In genomic region chr12:111364234-111364633, GRCm38 (mm10) we compare ENCODE assay signal across 19 mouse cellular contexts. TPM values are rescaled to one million over a fixed set of nuclear protein-coding genes. Genes with fewer than 3 reads are reported as not detected.
DNase-seq lines count a peak whose midpoint lies in the region; ATAC-seq and TF ChIP-seq lines count a peak whose summit lies in the region.
"Had no signal": no experiment of that assay in that cellular context is flagged by ENCODE, and none has a peak within 500 bp of the region (broad histone marks: within the 10 kb centered on the region; RNA-seq: fewer than 3 reads in every experiment).

No protein-coding gene starts in this region.

- DNase-seq in heart, adult 2 months, result no peak
- DNase-seq in heart, adult 9 months (ENCODE audit: low spot score in 2 of 2), result no peak
- DNase-seq in liver, embryonic 14.5 days (ENCODE audit: low read depth in 3 of 3, low spot score in 3 of 3), result no peak
- DNase-seq in liver, embryonic 11.5 days (ENCODE audit: low spot score), result no peak
- DNase-seq in ES-CJ7 (ENCODE audit: low read depth, low spot score), result peak; percentile 59
- no peak for DNase-seq in adrenal gland, postnatal 36 days
- DNase-seq: adrenal gland, postnatal 10 days; cerebellum, postnatal 25 days; gastrocnemius, postnatal 25 days had no signal

- no peaks in the 10 kb centered on the region for H3K9me3 ChIP-seq in liver, embryonic 14.5 days (ENCODE audit: control insufficient read depth, low read length)
- no peaks in the 10 kb centered on the region for H3K9me3 ChIP-seq in liver, embryonic 11.5 days (ENCODE audit: control insufficient read depth, low read length)
- H3K9me3 ChIP-seq in forebrain, embryonic 13.5 days (replicated peaks), result no peaks in the 10 kb centered on the region
- H3K9me3 ChIP-seq: hindbrain, embryonic 15.5 days; kidney, embryonic 15.5 days; liver, embryonic 15.5 days; neural tube, embryonic 15.5 days had no signal

- TF ChIP-seq EP300 in heart, adult 2 months (IDR thresholded peaks at IDR 0.05; ENCODE audit: insufficient read depth, low read depth, low read length), result no peak
- no peak for TF ChIP-seq EP300 in liver, embryonic 14.5 days (IDR thresholded peaks at IDR 0.05; ENCODE audit: low read depth)

- peak; percentile 56 for TF ChIP-seq CTCF in heart, adult 2 months (IDR thresholded peaks at IDR 0.05)
- peak; percentile 54 for TF ChIP-seq CTCF in liver, embryonic 14.5 days (IDR thresholded peaks at IDR 0.05; ENCODE audit: low read depth)
- peak; percentile 23; the same call in 1 of the 2 replicates for TF ChIP-seq CTCF in embryonic fibroblast, embryonic 13.5 days (IDR thresholded peaks at IDR 0.05; ENCODE audit: borderline replicate concordance, insufficient read depth, low read length)

- H3K36me3 ChIP-seq in heart, adult 2 months (ENCODE audit: control insufficient read depth, insufficient read depth, low read length), result no peaks in the 10 kb centered on the region
- H3K36me3 ChIP-seq in liver, embryonic 14.5 days (replicated peaks; ENCODE audit: control insufficient read depth, insufficient read depth, low read depth), result no peaks in the 10 kb centered on the region
- H3K36me3 ChIP-seq in liver, embryonic 11.5 days (ENCODE audit: control insufficient read depth, insufficient read depth, low read length), result no peaks in the 10 kb centered on the region
- H3K36me3 ChIP-seq in forebrain, embryonic 13.5 days (ENCODE audit: poor library complexity, severe bottlenecking), result no peaks in the 10 kb centered on the region
- H3K36me3 ChIP-seq: hindbrain, embryonic 15.5 days; kidney, embryonic 15.5 days; liver, embryonic 15.5 days; neural tube, embryonic 15.5 days had no signal

- H3K4me3 ChIP-seq in heart, adult 2 months, result no peak overlapping the region
- no peak overlapping the region for H3K4me3 ChIP-seq in liver, embryonic 14.5 days (ENCODE audit: insufficient read depth in 1 of 2, low read depth in 2 of 2, low read length in 2 of 2)
- no peak overlapping the region for H3K4me3 ChIP-seq in liver, embryonic 11.5 days (ENCODE audit: low read depth, low read length)
- H3K4me3 ChIP-seq in embryonic fibroblast, embryonic 13.5 days (ENCODE audit: insufficient read depth, low read length), result no peak overlapping the region
- no peak overlapping the region for H3K4me3 ChIP-seq in forebrain, embryonic 13.5 days
- H3K4me3 ChIP-seq: hindbrain, embryonic 15.5 days; kidney, embryonic 15.5 days; liver, embryonic 15.5 days; megakaryocyte, embryonic 14.5 days; neural tube, embryonic 15.5 days had no signal

- H3K79me2 ChIP-seq in heart, adult 2 months (replicated peaks; ENCODE audit: control insufficient read depth, insufficient read depth, low read length), result peaks cover 15% of the 10 kb centered on the region

- intact Hi-C loops in heart, adult 2 months (cut with DNase I), result no loop called here

- TF ChIP-seq POLR2A in heart, adult 2 months (IDR thresholded peaks at IDR 0.05; ENCODE audit: insufficient read depth, low read depth, low read length), result no peak
- TF ChIP-seq POLR2A in embryonic fibroblast, embryonic 13.5 days (IDR thresholded peaks at IDR 0.05; ENCODE audit: low read depth, low read length), result no peak

- no peak overlapping the region for H3K27ac ChIP-seq in heart, adult 2 months
- H3K27ac ChIP-seq in liver, embryonic 14.5 days, result no peak overlapping the region
- H3K27ac ChIP-seq in liver, embryonic 11.5 days (ENCODE audit: low read depth, low read length), result no peak overlapping the region
- H3K27ac ChIP-seq in embryonic fibroblast, embryonic 13.5 days (ENCODE audit: insufficient read depth, low read length), result no peak overlapping the region
- no peak overlapping the region for H3K27ac ChIP-seq in forebrain, embryonic 13.5 days
- H3K27ac ChIP-seq: hindbrain, embryonic 15.5 days; kidney, embryonic 15.5 days; liver, embryonic 15.5 days; neural tube, embryonic 15.5 days had no signal

- no peak for ATAC-seq in liver, embryonic 14.5 days (ENCODE audit: insufficient read depth)
- no peak for ATAC-seq in liver, embryonic 11.5 days (replicated peaks; ENCODE audit: low FRiP score)
- no peak for ATAC-seq in forebrain, embryonic 13.5 days
- ATAC-seq: forebrain, embryonic 16.5 days had no signal

- H3K27me3 ChIP-seq in heart, adult 2 months (ENCODE audit: control insufficient read depth, insufficient read depth, low read length), result no peaks in the 10 kb centered on the region
- H3K27me3 ChIP-seq in liver, embryonic 14.5 days (ENCODE audit: control insufficient read depth, insufficient read depth, low read length), result no peaks in the 10 kb centered on the region
- H3K27me3 ChIP-seq in liver, embryonic 11.5 days (replicated peaks; ENCODE audit: control insufficient read depth, insufficient read depth, low read length), result no peaks in the 10 kb centered on the region
- H3K27me3 ChIP-seq in forebrain, embryonic 13.5 days, result no peaks in the 10 kb centered on the region
- H3K27me3 ChIP-seq: hindbrain, embryonic 15.5 days; kidney, embryonic 15.5 days; liver, embryonic 15.5 days; neural tube, embryonic 15.5 days had no signal

- no peak overlapping the region for H3K4me2 ChIP-seq in liver, embryonic 14.5 days (ENCODE audit: low read depth)
- no peak overlapping the region for H3K4me2 ChIP-seq in liver, embryonic 11.5 days
- H3K4me2 ChIP-seq in forebrain, embryonic 13.5 days, result no peak overlapping the region
- H3K4me2 ChIP-seq: hindbrain, embryonic 15.5 days; kidney, embryonic 15.5 days; liver, embryonic 15.5 days; neural tube, embryonic 15.5 days had no signal

- WGBS in heart, adult 2 months, result 87% methylated on average over 3 of the region's 3 CpGs
- WGBS in liver, embryonic 14.5 days (ENCODE audit: insufficient replicate concordance), result 78% methylated on average over 3 of the region's 3 CpGs
- WGBS in liver, embryonic 11.5 days, result 92% methylated on average over 3 of the region's 3 CpGs
- WGBS in forebrain, embryonic 13.5 days, result 92% methylated on average over 3 of the region's 3 CpGs

- peaks cover 39% of the 10 kb centered on the region for H3K4me1 ChIP-seq in heart, adult 2 months (ENCODE audit: control insufficient read depth, insufficient read depth, low read length)
- H3K4me1 ChIP-seq in liver, embryonic 14.5 days (replicated peaks; ENCODE audit: control insufficient read depth in 2 of 2, insufficient read depth in 2 of 2, low read length in 1 of 2), result peaks cover 0 to 3% of the 10 kb centered on the region in 2 experiments; a peak in 1 of 4 replicates
- H3K4me1 ChIP-seq in liver, embryonic 11.5 days (replicated peaks; ENCODE audit: control insufficient read depth, insufficient read depth, low read length), result peaks cover 31% of the 10 kb centered on the region
- peaks cover 16% of the 10 kb centered on the region for H3K4me1 ChIP-seq in embryonic fibroblast, embryonic 13.5 days (ENCODE audit: control insufficient read depth, insufficient read depth, low read length)
- H3K4me1 ChIP-seq in forebrain, embryonic 13.5 days, result peaks cover 16% of the 10 kb centered on the region; the same call in 1 of the 2 replicates

- H3K9ac ChIP-seq in heart, adult 2 months (ENCODE audit: low read depth, low read length), result no peak overlapping the region
- H3K9ac ChIP-seq in liver, embryonic 14.5 days (replicated peaks), result no peak overlapping the region
- H3K9ac ChIP-seq in liver, embryonic 11.5 days (ENCODE audit: low read depth, low read length), result no peak overlapping the region
- no peak overlapping the region for H3K9ac ChIP-seq in forebrain, embryonic 13.5 days
- H3K9ac ChIP-seq: hindbrain, embryonic 15.5 days; kidney, embryonic 15.5 days; liver, embryonic 15.5 days; neural tube, embryonic 15.5 days had no signal

RNA-seq across cellular contexts. Expression of gene Cdc42bpb, which starts 13.3 kb away (rescaled TPM):
- total RNA-seq in heart, adult 2 months (2021), result 10 to 100 TPM; 55.3 to 58.5 TPM
- polyA plus RNA-seq in heart, adult 2 months (2012; rRNA removed), result 105 and 106 TPM in 2 replicates
- polyA plus RNA-seq in liver, embryonic 14.5 days (2012; rRNA removed), result 22.5 and 23.2 TPM in 2 replicates
- 5.3 and 6.6 TPM in 2 replicates for polyA plus RNA-seq in liver, embryonic 14.5 days (2014; fragmentation: Nextera tagmentation; extraction: Ambion mirVana)
- 22.4 and 25.6 TPM in 2 replicates for polyA plus RNA-seq in liver, embryonic 11.5 days (2014; fragmentation: Nextera tagmentation; extraction: Ambion mirVana)
- polyA plus RNA-seq in embryonic fibroblast, embryonic 13.5 days (2011; ENCODE audit: insufficient read length, low read depth, missing spikeins), result 60.0 and 71.1 TPM in 2 replicates
- 25.1 and 34.0 TPM in 2 replicates for polyA plus RNA-seq in forebrain, embryonic 13.5 days (2015; fragmentation: Nextera tagmentation; extraction: Ambion mirVana)
- total RNA-seq in adrenal gland, postnatal 36 days (2021), result 100 to 1,000 TPM; 112 to 153 TPM

RNA-seq across cellular contexts. Expression of gene Lbhd2, which starts 42.4 kb away (rescaled TPM):
- total RNA-seq in heart, adult 2 months (2021), result not detected
- polyA plus RNA-seq in heart, adult 2 months (2012; rRNA removed), result not detected in 2 replicates
- polyA plus RNA-seq in liver, embryonic 14.5 days (2012; rRNA removed), result not detected in 2 replicates
- polyA plus RNA-seq in liver, embryonic 14.5 days (2014; fragmentation: Nextera tagmentation; extraction: Ambion mirVana), result 0.15 and 0.21 TPM in 2 replicates
- 0.36 TPM in 1 of 2 replicates, not detected in the other for polyA plus RNA-seq in liver, embryonic 11.5 days (2014; fragmentation: Nextera tagmentation; extraction: Ambion mirVana)
- not detected in 2 replicates for polyA plus RNA-seq in embryonic fibroblast, embryonic 13.5 days (2011; ENCODE audit: insufficient read length, low read depth, missing spikeins)
- 0.35 and 1.0 TPM in 2 replicates for polyA plus RNA-seq in forebrain, embryonic 13.5 days (2015; fragmentation: Nextera tagmentation; extraction: Ambion mirVana)
- under 1 TPM in 1 of 2 experiments, not detected in 1; 0.59 TPM for total RNA-seq in adrenal gland, postnatal 36 days (2021)
- total RNA-seq: gastrocnemius, postnatal 25 days; heart, postnatal 10 days had no signal
- polyA plus RNA-seq: C2C12; liver, embryonic 15.5 days had no signal

RNA-seq across cellular contexts. Expression of gene Exoc3l4, which starts 52.6 kb away (rescaled TPM):
- 1 to 10 TPM; 2.5 to 2.7 TPM for total RNA-seq in heart, adult 2 months (2021)
- polyA plus RNA-seq in heart, adult 2 months (2012; rRNA removed), result 9.2 and 10.9 TPM in 2 replicates
- 18.1 and 20.1 TPM in 2 replicates for polyA plus RNA-seq in liver, embryonic 14.5 days (2012; rRNA removed)
- polyA plus RNA-seq in liver, embryonic 14.5 days (2014; fragmentation: Nextera tagmentation; extraction: Ambion mirVana), result 15.8 and 19.3 TPM in 2 replicates
- polyA plus RNA-seq in liver, embryonic 11.5 days (2014; fragmentation: Nextera tagmentation; extraction: Ambion mirVana), result 18.6 and 20.4 TPM in 2 replicates
- 6.2 and 6.4 TPM in 2 replicates for polyA plus RNA-seq in embryonic fibroblast, embryonic 13.5 days (2011; ENCODE audit: insufficient read length, low read depth, missing spikeins)
- polyA plus RNA-seq in forebrain, embryonic 13.5 days (2015; fragmentation: Nextera tagmentation; extraction: Ambion mirVana), result 1.2 and 2.3 TPM in 2 replicates
- total RNA-seq in adrenal gland, postnatal 36 days (2021), result 1 to 10 TPM; 4.8 to 6.7 TPM
